Mouse (Mus musculus) G1E-ER4 (cell line): Measurements from ENCODE around the gene Mief2. TPM values are rescaled to one million over a fixed set of nuclear protein-coding genes. Genes with fewer than 3 reads are reported as not detected.
A peak's percentile ranks its signal among the peaks of the same experiment; 100 is the strongest.

Source experiments
- GATA1 ChIP-seq: IDR thresholded peaks from one replicate; pipeline ENCODE4 v1.8.0; 2012; ENCODE audit warnings: low read length, inconsistent platforms
- polyA plus RNA-seq: library from polyadenylated mRNA; stranded (reverse); fragments of >175 nt; gene quantifications from 2 replicates; pipeline ENCODE4 v1.2.3, GENCODE M21; 2012

The Mief2 gene
- polyA plus RNA-seq, 1 experiment: 22.2 TPM

DNA sequence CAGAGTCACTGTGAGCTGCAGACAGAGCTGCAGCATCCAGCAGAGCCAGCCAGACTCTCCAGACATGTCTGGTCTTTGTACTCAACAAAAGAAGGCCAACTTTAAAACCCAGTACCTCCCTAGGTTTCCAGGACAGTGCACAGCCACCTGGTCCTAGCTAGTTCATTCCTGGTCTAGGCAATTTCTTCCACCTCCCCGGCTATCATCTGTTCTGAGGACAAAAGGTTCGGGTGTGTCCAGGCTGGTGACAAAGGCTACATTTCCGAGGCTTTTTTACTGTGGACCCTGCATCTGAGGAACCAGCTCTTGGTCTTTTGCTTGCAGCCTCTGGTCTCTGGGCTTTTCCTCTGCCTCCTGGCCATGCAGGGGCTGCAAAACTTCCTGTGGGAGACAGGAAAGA is 12.1 kb downstream of the Mief2 start:
- no peak for TF ChIP-seq GATA1

DNA sequence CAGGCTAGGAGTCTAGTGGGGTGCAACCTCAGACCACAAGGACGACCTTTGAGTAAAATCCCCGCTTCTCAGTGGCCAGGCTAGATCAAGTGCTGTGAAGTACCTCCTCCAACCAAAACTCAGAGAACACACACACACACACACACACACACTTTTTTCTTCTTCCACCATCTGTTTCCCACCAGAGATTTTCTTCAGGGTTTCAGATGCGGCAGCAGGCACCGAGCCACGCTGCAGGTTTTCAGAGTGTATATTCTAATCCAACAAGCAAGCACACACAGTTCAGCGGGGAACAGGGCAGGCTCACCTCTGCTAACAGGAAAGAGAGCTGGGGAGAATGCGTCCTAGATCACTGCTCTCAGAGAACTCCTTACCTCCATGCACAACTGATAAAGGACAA is 27.4 kb downstream of the Mief2 start:
- no peak for TF ChIP-seq GATA1

DNA sequence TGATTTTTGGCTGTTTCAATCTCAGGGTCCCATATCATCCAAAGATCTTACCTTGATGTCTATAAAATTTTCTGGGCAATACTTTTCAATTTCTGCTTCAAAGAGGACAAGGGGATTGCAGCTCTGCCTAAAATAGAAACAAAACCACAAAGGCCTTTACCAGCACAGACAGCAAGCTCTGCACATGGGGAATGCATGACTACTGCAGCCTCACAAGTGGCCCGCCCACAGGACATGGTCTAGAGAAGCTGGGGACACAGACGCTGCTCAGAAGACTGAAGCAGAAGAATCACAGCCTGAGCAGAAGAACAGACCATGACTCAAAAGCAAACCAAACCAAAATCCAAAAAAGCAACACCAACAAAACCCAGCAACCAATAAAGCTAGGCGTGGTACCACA is 33.5 kb downstream of the Mief2 start:
- no peak for TF ChIP-seq GATA1

DNA sequence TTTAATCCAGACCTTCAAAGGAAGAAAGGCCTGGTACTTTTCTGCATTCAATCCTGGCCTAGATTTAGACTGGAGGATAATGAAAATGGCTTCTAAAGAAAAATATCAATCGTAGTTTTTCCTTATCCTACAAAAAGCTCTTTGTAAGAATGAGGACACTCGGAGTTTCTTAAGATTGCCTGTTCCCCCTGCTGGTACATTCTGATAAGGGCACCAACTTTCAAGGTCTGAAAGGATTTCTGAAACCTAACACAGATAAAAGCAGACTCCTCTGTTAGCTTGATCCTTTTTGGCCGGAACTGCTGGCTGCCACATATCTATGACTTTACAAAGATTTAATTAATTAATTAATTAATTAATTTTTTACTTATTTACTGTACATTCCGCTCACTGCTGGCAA is 38.8 kb downstream of the Mief2 start:
- TF ChIP-seq GATA1: no peak

DNA sequence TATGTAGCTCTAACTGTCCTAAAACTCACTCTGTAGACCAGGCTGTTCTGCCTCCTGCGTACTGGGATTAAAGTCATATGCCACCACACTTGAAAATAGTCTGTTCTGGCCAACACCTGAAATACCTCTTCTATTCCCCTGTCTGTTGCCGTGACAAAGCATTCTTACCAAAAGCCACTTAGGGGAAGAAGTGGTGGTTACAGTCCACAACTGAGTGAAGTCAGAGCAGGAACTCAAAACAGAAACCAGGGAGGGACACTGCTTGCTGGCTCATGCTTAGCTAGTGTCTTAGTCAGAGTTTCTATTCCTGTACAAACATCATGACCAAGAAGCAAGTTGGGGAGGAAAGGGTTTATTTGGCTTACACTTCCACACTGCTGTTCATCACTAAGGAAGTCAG is 41.1 kb downstream of the Mief2 start:
- no peak for TF ChIP-seq GATA1

DNA sequence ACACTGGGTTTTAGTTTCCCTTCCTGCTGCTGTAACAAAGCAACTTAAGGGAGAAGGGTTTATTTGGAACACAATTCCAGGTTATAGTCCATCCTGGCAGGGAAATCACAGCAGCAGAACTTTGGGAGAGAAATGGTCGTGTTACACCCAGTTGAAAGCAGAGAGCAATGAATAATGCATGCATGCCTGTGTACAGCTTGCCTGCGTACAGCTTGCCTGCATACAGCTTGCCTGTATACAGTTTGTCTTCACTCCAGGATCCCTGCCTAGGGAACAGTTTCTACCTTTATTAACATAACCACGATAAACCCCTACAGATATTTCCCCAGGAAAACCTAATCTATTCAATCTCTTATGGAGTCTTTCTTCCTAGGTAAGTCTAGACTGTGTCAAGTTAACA is 42.6 kb downstream of the Mief2 start:
- no peak for TF ChIP-seq GATA1

DNA sequence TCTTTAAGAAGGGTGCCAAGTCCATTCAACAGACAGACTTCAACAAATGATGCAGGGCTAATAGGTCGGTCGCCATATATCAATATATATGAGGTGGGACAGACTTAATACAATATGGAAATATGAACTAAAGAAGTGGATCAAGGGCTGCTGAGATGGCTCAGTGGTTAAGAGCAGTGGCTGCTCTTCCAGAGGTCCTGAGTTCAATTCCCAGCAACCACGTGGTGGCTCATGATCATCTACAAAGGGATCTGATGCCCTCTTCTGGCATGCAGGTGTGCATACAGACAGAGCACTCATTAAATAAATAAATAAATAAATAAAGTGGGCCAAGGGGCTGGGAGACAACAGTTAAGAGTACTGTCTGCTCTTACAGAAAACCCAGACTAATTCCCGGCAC is 44.0 kb downstream of the Mief2 start:
- TF ChIP-seq GATA1: no peak

DNA sequence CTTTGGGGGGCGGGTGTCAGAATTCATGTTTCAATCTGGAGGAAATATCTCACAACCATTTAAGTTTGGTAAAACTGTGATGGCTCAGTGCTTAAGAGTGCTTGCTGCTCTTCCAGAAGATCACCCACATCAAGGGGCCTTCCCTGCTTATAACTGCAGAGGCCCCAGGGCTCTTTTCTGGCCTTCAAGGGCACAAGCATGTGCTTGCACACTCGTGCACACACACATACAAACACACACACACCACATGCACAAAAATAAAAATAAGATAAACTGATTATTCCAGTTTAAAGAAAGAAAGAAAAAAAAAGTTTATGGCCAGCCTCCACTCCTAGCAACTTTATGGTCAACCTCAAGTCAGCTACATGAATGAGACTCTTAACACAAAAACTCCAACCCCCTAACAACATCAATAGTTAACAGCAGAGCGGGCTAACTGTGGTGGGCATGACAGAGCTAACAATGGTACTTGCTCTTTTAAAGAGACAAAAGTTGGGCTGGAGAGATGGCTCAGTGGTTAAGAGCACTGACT is 46.0 kb downstream of the Mief2 start:
- no peak for TF ChIP-seq GATA1

DNA sequence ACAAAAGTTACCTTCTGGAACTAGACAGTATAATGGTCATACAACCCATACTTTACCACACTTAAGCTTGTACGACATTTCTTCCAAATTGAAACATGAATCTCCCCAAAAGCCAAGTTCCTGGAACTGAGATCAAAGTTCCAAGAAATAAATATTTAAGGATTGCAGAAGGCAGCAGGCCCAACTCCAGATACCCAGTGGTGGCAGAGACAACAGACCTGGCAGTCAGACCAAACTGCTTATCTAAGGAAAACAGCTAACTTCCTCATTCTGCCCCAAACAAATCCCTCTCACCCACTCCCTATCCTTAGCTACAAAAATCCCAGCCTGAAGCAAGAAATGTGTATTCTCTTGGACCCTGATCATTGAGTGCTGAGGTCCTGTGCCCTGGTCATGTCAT is 46.6 kb downstream of the Mief2 start:
- peak; percentile 76 for TF ChIP-seq GATA1

DNA sequence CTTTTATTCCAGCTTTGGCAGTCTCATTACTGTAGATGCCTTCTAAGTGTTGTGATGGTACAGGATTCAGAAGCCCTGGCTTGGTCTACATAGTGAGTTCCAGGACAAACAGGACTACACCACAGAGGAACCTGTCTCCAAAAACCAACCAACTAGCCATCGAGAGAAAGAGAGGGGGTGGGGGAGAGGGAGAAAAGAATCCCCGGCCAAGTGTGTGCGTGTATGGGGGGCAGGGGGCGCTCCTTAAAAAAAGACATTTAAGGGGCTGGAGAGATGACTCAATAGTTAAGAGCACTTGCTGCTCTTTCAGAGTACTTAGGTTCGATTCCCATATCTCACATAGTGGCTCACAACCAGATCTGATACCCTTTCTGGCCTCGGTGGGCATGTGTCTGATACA is 47.4 kb downstream of the Mief2 start:
- TF ChIP-seq GATA1: no peak

DNA sequence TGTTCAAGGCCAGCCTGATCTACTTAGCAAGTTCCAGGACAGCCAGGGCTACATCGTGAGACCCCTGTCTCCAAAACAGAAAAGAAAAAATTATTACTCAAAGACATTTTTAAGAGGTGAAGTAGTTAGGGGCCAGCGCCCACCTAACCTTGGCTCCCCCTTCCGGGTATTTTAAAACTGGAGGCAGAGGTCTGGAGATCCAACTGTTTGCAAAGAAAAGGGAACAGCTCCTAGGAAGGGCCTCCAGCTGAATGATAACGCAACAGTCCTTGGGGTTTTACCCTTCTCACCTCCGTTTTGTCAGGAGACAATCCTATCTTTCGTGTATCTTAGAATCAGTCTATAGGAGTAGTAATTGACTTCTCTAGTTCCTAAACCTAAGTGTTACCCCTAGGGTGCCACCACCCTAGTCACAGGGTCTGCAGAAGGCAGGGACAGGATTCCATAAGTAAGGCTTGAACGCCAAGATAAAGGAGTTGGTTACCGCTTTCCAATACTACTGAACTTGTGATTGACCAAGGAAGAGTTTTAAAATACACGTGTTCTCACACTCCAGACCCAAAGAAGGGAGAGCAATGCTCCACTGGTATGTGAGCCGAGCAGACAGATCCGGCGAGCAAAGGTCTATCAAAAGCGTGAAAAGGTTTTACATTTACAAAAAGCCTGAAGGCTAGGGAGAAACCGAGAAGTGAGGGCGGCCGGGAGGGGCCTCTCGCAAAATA is 48.1 kb downstream of the Mief2 start:
- TF ChIP-seq GATA1: no peak

DNA sequence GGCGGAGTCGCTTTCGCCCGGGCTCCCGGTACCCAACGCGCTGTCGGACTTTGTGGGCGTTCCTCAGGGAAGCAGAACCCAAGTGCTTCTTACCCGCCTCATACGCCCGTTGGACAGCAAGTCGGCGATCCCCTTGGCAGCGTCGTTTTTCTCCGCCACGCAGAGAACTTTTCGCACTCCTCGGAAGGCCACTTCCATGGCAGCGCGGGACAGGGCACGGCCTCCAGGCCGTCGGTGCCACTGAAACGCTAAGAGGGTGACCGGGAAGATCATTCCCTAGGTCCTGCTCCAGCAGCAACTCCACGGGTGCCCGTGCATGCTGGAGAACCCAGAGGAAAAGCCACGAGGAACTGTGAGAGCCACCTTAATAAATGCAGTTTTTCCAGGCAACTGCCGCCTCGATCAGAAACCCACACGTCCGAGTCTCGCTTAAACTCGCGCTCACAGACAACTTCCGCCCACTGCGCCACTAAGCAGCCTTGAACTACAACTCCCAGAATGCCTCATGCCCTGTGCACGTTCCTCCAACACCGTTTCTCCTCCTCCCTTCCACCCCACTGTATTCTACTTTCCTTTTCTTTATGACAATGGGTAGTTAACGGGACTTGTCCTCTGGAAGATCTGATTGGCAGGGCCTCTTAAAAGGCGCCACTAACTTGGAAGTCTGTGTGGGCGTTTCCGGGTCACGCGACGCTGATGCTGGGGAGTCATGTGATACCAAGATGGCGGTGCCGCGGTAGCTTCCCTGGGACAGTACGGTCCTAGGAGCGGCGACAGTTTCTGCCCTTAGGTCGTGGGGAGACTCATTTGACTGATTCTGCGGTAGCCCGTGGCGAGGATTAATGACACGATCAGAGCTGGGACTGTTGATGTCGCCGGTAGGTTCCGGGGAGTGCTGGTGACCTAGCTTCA is 48.9 kb downstream of the Mief2 start, which contains the start of the genes Top3a and Smcr8:
TSS of gene Top3a (minus strand) at position 537 of the 912 bp plus-strand sequence.
TSS of gene Smcr8 (plus strand) at position 696 of the 912 bp plus-strand sequence.
- no peak for TF ChIP-seq GATA1

DNA sequence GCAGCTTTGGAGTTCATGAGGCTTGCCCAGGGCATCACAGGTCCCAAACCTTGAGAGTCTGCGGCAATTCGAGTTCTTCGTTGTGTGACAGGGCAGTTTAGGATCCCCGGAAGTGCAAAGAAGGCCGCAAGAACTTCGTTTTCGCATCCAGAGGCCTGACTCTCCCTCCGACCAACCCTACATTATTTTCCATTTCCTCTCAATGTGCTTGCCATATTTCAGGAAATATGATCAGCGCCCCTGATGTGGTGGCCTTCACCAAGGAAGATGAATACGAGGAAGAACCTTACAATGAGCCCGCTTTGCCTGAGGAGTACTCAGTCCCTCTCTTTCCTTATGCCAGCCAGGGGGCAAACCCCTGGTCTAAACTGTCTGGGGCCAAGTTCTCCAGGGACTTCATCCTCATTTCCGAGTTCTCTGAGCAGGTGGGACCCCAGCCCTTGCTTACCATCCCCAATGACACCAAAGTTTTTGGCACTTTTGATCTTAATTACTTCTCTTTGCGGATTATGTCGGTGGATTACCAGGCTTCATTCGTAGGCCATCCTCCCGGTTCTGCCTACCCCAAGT is 49.7 kb downstream of the Mief2 start:
- no peak for TF ChIP-seq GATA1

DNA sequence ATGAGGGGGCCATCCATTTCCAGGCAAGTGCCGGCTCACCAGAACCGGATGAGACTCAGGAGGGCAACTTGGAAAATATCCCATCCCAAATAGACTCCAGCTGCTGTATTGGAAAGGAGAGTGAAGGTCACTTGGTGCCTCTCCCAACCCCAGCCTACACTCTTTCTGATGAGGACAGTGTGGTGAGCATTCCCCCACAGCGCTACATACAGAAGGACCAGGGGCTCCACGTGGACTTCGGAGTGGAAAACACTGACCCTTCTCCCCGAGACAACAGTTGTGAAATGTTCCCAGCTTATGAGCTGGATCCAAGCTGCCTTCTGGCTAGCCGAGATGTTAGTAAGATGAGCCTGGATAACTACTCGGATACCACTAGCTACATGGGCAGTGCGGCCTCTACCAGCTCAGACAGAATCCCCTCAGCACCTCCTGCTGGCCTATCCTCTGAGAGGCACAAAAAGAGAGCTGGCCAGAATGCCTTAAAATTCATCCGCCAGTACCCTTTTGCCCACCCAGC is 51.5 kb downstream of the Mief2 start:
- no peak for TF ChIP-seq GATA1

Other genes with a start within 250 kb of the Mief2 start
- gene Alkbh5, start 192.0 kb upstream of the Mief2 start, polyA plus RNA-seq: 25.9 and 29.0 TPM in 2 replicates
- gene Llgl1, start 28.7 kb upstream of the Mief2 start, polyA plus RNA-seq: 18.2 and 24.1 TPM in 2 replicates
- gene Flii, start 1.1 kb upstream of the Mief2 start, polyA plus RNA-seq: 57.2 and 186 TPM in 2 replicates
- 5.2 and 9.2 TPM in 2 replicates for gene Top3a, start 49.0 kb downstream of the Mief2 start, polyA plus RNA-seq
- gene Smcr8, start 49.1 kb downstream of the Mief2 start, polyA plus RNA-seq: 1.2 and 1.7 TPM in 2 replicates
- gene Shmt1, start 83.3 kb downstream of the Mief2 start, polyA plus RNA-seq: 4.5 and 10.2 TPM in 2 replicates
- gene Dhrs7b, start 102.2 kb downstream of the Mief2 start, polyA plus RNA-seq: 2.5 and 3.4 TPM in 2 replicates
- 28.2 and 38.7 TPM in 2 replicates for gene Tmem11, start 150.9 kb downstream of the Mief2 start, polyA plus RNA-seq
- 4.5 and 5.8 TPM in 2 replicates for gene Natd1, start 186.4 kb downstream of the Mief2 start, polyA plus RNA-seq
- 284 and 406 TPM in 2 replicates for gene Map2k3, start 203.6 kb downstream of the Mief2 start, polyA plus RNA-seq